Mouse (Mus musculus) midbrain, embryonic 11.5 days (tissue): ENCODE results near the gene Foxi1. TPM values are rescaled to one million over a fixed set of nuclear protein-coding genes. Genes with fewer than 3 reads are reported as not detected.
"Not testable (repeated sequence)": the region's sequence is repeated elsewhere in the genome, so short reads cannot be mapped to it uniquely, and the experiment has no call there.

Source experiments
- ATAC-seq: fragments of 200-750 bp; cut with Nextera tagmentation; 2 replicates; pipeline ENCODE4 v1.8.0; 2017; ENCODE audit warnings: moderate TSS enrichment, moderate library complexity; ENCODE audit not compliant: low FRiP score
- DNase-seq: peaks from one replicate; pipeline ENCODE4 v3.0.0; 2015; ENCODE audit warnings: low spot score; ENCODE audit errors: missing footprints
- H3K27ac ChIP-seq: fragments of 300-500 bp; sonication (generic); 2 replicates; pipeline ENCODE4 v1.5.1; 2014; ENCODE audit warnings: low read depth, low read length
- H3K27me3 ChIP-seq: fragments of 300-500 bp; sonication (generic); 2 replicates; pipeline ENCODE4 v1.6.1; 2014; ENCODE audit warnings: mild to moderate bottlenecking, low read length, moderate library complexity, mixed read lengths; ENCODE audit not compliant: control insufficient read depth, insufficient read depth
- H3K36me3 ChIP-seq: fragments of 300-500 bp; sonication (generic); 2 replicates; pipeline ENCODE4 v1.6.1; 2014; ENCODE audit warnings: mild to moderate bottlenecking, low read length, moderate library complexity, mixed read lengths; ENCODE audit not compliant: control insufficient read depth, insufficient read depth
- H3K4me1 ChIP-seq: fragments of 300-500 bp; sonication (generic); 2 replicates; pipeline ENCODE4 v1.6.1; 2014; ENCODE audit warnings: low read length; ENCODE audit not compliant: control insufficient read depth, insufficient read depth
- H3K4me2 ChIP-seq: fragments of 300-500 bp; sonication (generic); 2 replicates; pipeline ENCODE4 v1.6.1; 2014; ENCODE audit warnings: mild to moderate bottlenecking, moderate library complexity
- H3K4me3 ChIP-seq: fragments of 300-500 bp; sonication (generic); 2 replicates; pipeline ENCODE4 v1.5.1; 2014; ENCODE audit warnings: low read depth, low read length
- H3K9ac ChIP-seq: fragments of 300-500 bp; sonication (generic); 2 replicates; pipeline ENCODE4 v1.6.1; 2014; ENCODE audit warnings: low read length
- H3K9me3 ChIP-seq: fragments of 300-500 bp; sonication (generic); 2 replicates; pipeline ENCODE4 v1.6.1; 2016; ENCODE audit warnings: low read length; ENCODE audit not compliant: control insufficient read depth
- WGBS: fragments of 180-500 bp; shearing (Covaris S2); extraction: QIAGEN DNeasy Blood & Tissue Kit; methylation state at CpG from one replicate; pipeline ENCODE4 v1.1.7; 2014; 5-methylcytosine and 5-hydroxymethylcytosine counted together
- polyA plus RNA-seq: library from polyadenylated mRNA; unstranded; fragments of >200 nt; fragmentation: Nextera tagmentation; extraction: Ambion mirVana; gene quantifications from 2 replicates; pipeline ENCODE4 v1.2.1, GENCODE M21; 2014

Gene Foxi1
- not detected in 2 replicates for polyA plus RNA-seq

- no peaks in the 10 kb centered on the region for H3K27me3 ChIP-seq
- H3K4me3 ChIP-seq = no peak within 1 kb of the TSS
- ATAC-seq (no peak), DNase-seq (no peak)
- H3K9ac ChIP-seq = no peak within 1 kb of the TSS
- H3K9me3 ChIP-seq = no peaks in the 10 kb centered on the region
- no peaks in the 10 kb centered on the region for H3K36me3 ChIP-seq
- H3K4me2 ChIP-seq = no peak within 1 kb of the TSS
- H3K27ac ChIP-seq = no peak within 1 kb of the TSS
- WGBS = 78% methylated on average over 10 of the region's 10 CpGs
- no peaks in the 10 kb centered on the region for H3K4me1 ChIP-seq
These were observed at the start of gene Foxi1 for GRCm38 (mm10) chr11:34207989-34208388. TSS of gene Foxi1 (minus strand) at chr11:34208089.

DNA sequence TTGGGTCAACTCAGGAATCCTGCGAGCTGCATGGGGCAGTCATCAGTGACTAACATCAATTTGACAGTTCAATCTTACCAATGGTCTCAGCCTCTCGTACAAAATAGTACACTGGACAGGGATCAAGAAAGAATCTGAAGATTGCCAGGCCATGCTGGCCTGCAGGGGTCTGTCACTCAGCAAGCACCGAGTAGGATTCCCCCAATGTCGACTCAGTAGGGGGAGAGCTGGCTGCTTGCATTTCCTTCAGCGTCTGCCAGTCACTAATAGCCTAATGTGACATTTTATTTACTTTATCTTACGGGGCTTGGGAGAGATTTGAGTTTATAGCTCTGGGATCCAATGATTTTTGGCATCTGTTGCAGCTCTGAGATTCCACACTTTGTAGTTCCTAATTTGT is 35.1 kb upstream of the Foxi1 start:
- ATAC-seq = no peak
- H3K9ac ChIP-seq = no peak overlapping the region
- H3K9me3 ChIP-seq = no peaks in the 10 kb centered on the region

GRCm38 (mm10) chr11:34240252-34240651 is 32.4 kb upstream of the Foxi1 start:
- DNase-seq (no peak), ATAC-seq (no peak)
- Histone ChIP-seq H3K9ac (no peak overlapping the region), H3K4me2 (no peak overlapping the region), H3K27me3 (no peaks in the 10 kb centered on the region), H3K27ac (no peak overlapping the region), H3K4me3 (no peak overlapping the region), H3K36me3 (no peaks in the 10 kb centered on the region), H3K9me3 (no peaks in the 10 kb centered on the region), H3K4me1 (no peaks in the 10 kb centered on the region)
- 97% methylated on average over 1 of the region's 1 CpGs for WGBS

More for the DNA sequence above, 35.1 kb upstream of the Foxi1 start:
- Histone ChIP-seq H3K4me3 (no peak overlapping the region), H3K27ac (no peak overlapping the region), H3K36me3 (no peaks in the 10 kb centered on the region), H3K27me3 (no peaks in the 10 kb centered on the region), H3K4me1 (no peaks in the 10 kb centered on the region), H3K4me2 (no peak overlapping the region)
- no peak for DNase-seq
- 70% methylated on average over 6 of the region's 6 CpGs for WGBS

DNA sequence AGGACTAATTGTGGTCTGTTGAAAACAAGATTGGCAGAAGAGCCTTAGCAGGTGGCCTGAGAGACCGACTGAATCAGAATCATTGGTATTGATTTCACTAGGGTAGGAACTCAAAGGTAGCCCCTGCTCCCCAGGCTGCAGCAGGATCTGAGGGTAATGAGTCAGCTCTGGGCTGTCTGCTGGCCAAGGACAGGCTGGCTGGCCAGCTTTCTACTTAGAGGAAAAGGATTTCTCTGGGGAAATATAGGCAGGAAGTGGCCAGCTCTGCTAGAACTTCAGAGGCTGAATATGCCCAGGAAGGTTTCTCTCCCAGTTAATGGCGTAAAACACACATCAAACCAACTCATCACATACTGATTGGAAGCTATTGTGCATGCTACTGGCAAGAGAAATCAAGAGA is 31.8 kb upstream of the Foxi1 start:
- H3K36me3 ChIP-seq = no peaks in the 10 kb centered on the region
- H3K27ac ChIP-seq = no peak overlapping the region
- no peaks in the 10 kb centered on the region for H3K9me3 ChIP-seq
- no peak overlapping the region for H3K9ac ChIP-seq
- WGBS = 87% methylated on average over 2 of the region's 2 CpGs
- H3K4me3 ChIP-seq = no peak overlapping the region
- H3K4me1 ChIP-seq = no peaks in the 10 kb centered on the region
- H3K4me2 ChIP-seq = no peak overlapping the region
- no peaks in the 10 kb centered on the region for H3K27me3 ChIP-seq
- ATAC-seq (no peak), DNase-seq (no peak)

- Histone ChIP-seq H3K4me1 (no peaks in the 10 kb centered on the region), H3K27ac (no peak overlapping the region), H3K27me3 (no peaks in the 10 kb centered on the region), H3K36me3 (no peaks in the 10 kb centered on the region), H3K9me3 (no peaks in the 10 kb centered on the region), H3K9ac (no peak overlapping the region), H3K4me3 (no peak overlapping the region), H3K4me2 (no peak overlapping the region)
- ATAC-seq (no peak), DNase-seq (no peak)
- WGBS = 89% methylated on average over 6 of the region's 6 CpGs
These were observed 29.0 kb upstream of the Foxi1 start for GRCm38 (mm10) chr11:34236885-34237284.

DNA sequence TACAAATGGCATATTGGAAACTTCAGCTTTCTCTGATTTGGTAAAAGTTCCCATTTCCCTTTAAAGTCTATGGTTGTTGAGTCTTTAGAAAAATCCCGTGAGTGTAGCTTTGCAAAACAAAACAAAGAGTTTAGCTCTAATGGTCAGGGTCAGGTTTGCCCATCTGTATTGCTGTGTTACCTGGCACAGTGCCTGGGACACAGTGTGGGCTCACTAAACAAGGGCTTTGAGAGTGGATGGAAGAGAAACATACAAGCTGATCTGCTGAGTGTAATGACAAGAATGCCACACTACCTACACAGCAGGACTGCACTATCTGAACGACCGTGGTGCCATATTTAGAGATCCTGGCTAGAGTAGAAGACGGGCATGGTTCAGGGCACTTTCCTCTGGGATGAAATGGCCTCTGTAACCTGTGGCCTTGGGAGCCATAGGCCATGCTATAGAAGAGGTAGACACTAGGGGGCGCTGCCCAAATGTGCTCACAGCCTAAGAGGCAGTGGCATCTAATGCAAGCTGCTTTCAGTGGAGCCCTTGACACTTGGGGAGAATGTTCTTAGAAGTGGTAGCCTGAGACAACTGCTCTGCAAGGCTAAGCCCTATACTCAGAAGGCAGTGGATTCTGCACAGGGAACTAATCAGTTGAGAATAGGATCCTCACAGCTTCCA is 28.3 kb upstream of the Foxi1 start:
- H3K9ac ChIP-seq = no peak overlapping the region
- no peaks in the 10 kb centered on the region for H3K9me3 ChIP-seq
- no peaks in the 10 kb centered on the region for H3K4me1 ChIP-seq
- no peaks in the 10 kb centered on the region for H3K36me3 ChIP-seq
- peak; percentile 89 for DNase-seq
- H3K27me3 ChIP-seq = no peaks in the 10 kb centered on the region
- H3K4me2 ChIP-seq = no peak overlapping the region
- no peak overlapping the region for H3K4me3 ChIP-seq
- no peak overlapping the region for H3K27ac ChIP-seq
- 61% methylated on average over 5 of the region's 5 CpGs for WGBS
- ATAC-seq = peak; percentile 62

- no peak overlapping the region for H3K27ac ChIP-seq
- H3K36me3 ChIP-seq = no peaks in the 10 kb centered on the region
- 36% methylated on average over 6 of the region's 6 CpGs for WGBS
- no peak overlapping the region for H3K4me2 ChIP-seq
- H3K9ac ChIP-seq = no peak overlapping the region
- H3K4me1 ChIP-seq = no peaks in the 10 kb centered on the region
- no peak overlapping the region for H3K4me3 ChIP-seq
- peak; percentile 84 for ATAC-seq
- no peaks in the 10 kb centered on the region for H3K9me3 ChIP-seq
- no peaks in the 10 kb centered on the region for H3K27me3 ChIP-seq
- DNase-seq = peak; percentile 98
These were observed 21.0 kb upstream of the Foxi1 start for GRCm38 (mm10) chr11:34228758-34229364.

DNA sequence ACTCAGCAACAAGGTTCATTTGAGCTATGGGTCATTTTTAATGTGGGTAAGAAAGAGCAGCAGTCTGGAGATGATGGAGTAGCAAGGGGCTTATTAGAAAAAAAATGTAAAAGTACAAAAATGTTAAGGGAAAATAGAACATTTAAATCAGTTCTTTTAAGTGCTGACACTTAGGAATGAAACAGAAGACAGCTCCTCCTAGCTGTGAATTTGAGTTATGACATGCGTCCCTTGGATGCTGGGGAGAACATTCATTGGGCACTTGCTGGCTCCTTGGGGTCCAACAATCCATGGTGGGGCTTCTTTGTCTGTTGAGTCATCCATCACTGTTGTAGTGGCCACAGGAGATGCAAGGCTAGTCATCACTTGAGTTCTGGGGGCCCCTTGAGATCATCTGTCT is 19.3 kb upstream of the Foxi1 start:
- Histone ChIP-seq H3K4me2 (no peak overlapping the region), H3K4me1 (no peaks in the 10 kb centered on the region), H3K36me3 (no peaks in the 10 kb centered on the region), H3K9me3 (no peaks in the 10 kb centered on the region), H3K9ac (no peak overlapping the region), H3K27me3 (no peaks in the 10 kb centered on the region), H3K4me3 (no peak overlapping the region), H3K27ac (no peak overlapping the region)
- DNase-seq = no peak
- no peak for ATAC-seq
- WGBS = 45% methylated on average over 1 of the region's 1 CpGs

- not testable (repeated sequence) for H3K4me1 ChIP-seq, H3K9ac ChIP-seq, ATAC-seq, H3K27ac ChIP-seq, H3K9me3 ChIP-seq, H3K27me3 ChIP-seq, H3K36me3 ChIP-seq, H3K4me3 ChIP-seq, DNase-seq, H3K4me2 ChIP-seq
- whole genome bisulfite sequencing = 90% methylated on average over 4 of the region's 4 CpGs
These were observed 12.7 kb upstream of the Foxi1 start for GRCm38 (mm10) chr11:34220596-34220995.
